Mouse (Mus musculus) C2C12 (cell line): ENCODE measurements around the gene Tmem121.

Experiments
- CEBPB ChIP-seq: IDR thresholded peaks from one replicate; pipeline ENCODE4 v1.6.1; 2011; ENCODE audit warnings: low read depth, mild to moderate bottlenecking, control low read depth, moderate library complexity
- CTCF ChIP-seq: IDR thresholded peaks from one replicate; pipeline ENCODE4 v1.5.1; 2011; ENCODE audit not compliant: control insufficient read depth, insufficient read depth, insufficient read length
- MAX ChIP-seq: IDR thresholded peaks from one replicate; pipeline ENCODE4 v1.6.1; 2011; ENCODE audit warnings: mild to moderate bottlenecking, control low read depth
- USF1 ChIP-seq: IDR thresholded peaks from one replicate; pipeline ENCODE4 v1.6.1; 2011; ENCODE audit warnings: low read depth, mild to moderate bottlenecking, control low read depth, moderate library complexity

DNA sequence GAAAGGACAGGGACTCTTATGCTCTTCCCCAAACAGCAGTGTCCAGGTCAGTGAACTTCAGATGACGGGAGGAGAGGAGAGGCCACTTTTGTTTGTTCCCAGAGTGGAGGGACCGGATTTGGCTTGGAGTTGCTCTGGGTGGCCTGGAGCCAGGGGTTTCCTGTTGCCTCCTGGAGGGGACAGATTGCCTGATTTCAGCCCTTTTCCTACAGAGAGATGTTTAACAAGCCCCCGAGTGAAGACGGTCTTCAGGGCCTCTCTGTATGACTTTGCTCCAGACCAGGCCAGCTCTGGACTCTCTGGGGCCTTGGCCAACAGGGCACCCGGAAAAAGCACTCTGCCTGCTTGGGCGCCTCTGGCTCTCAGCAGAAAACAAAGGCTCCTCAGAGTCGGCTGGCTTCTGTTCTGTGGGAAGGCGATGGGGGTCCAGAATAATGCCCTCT is 44.2 kb upstream of the Tmem121 start:
- TF ChIP-seq CTCF (no peak), CEBPB (no peak), MAX (no peak), USF1 (no peak)
